Mouse (Mus musculus): Measurements from ENCODE around the gene E130114P18Rik. TPM values are rescaled to one million over a fixed set of nuclear protein-coding genes. Genes with fewer than 3 reads are reported as not detected.

The E130114P18Rik gene
- total and polyA plus RNA-seq, 2 experiments from 2014 or later: 13.5 to 13.7 TPM

- Histone ChIP-seq H3K4me2 (ENCODE audit: low read depth, low read length, poor library complexity, severe bottlenecking) (peak overlapping the region; percentile 39), H3K4me1 (ENCODE audit: insufficient read depth, low read length) (no peaks in the 10 kb centered on the region), H3K27ac (ENCODE audit: low read depth, low read length) (peak overlapping the region; percentile 55; the same call in 1 of the 2 replicates), H3K4me3 (ENCODE audit: low read depth, low read length) (no peak overlapping the region), H3K9ac (replicated peaks; ENCODE audit: low read length, poor library complexity, severe bottlenecking) (0 out of 2 replicates have a peak overlapping the region, but pooled peaks have one; percentile 25), H3K36me3 (ENCODE audit: insufficient read depth, low read length) (no peaks in the 10 kb centered on the region), H3K9me3 (ENCODE audit: low read length) (no peaks in the 10 kb centered on the region), H3K27me3 (ENCODE audit: insufficient read depth, low read length) (no peaks in the 10 kb centered on the region)
- TF ChIP-seq CTCF (IDR thresholded peaks at IDR 0.05): peak; percentile 1; the same call in 1 of the 2 replicates
- ATAC-seq (ENCODE audit: low FRiP score): peak; percentile 77
- WGBS: 44% methylated on average over 15 of the region's 15 CpGs
- DNase-seq (ENCODE audit: low spot score): peak; percentile 86
Measured at GRCm38 (mm10) chr4:97618668-97619373, 159.1 kb downstream of the E130114P18Rik start.

GRCm38 (mm10) chr4:97615031-97615430 is 162.8 kb downstream of the E130114P18Rik start:
- 88% methylated on average over 3 of the region's 3 CpGs for WGBS

DNA sequence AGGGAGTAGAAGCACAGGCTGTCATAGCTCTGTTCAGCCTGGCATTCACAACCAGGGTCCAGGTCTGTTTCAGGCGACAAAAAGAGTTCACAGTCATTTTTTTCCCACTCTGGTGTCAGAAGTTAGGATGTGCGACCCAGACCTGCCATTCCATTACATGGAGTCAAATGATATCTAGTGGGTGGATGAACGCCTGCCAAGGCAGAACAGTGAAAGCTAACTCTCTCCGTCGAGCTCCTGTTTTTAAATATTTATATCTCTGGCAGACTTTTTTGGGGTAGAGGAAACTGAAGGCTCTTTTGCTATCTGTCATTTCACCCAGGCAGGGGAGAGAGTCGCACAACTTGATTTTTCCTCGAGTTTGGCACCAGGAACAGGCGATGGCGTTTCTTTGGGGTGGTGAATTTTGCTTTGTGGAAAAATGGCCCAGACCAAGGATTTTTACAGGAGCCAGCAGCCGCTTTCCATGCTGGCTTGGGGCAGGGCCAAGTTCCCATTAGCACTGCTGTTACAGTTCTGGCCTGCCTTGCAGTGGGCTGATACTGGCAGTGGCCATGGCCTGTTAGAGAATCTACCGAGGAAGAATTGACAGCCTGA is 166.5 kb downstream of the E130114P18Rik start:
- 65% methylated on average over 11 of the region's 11 CpGs for WGBS
- H3K36me3 ChIP-seq (ENCODE audit: insufficient read depth, low read length): no peaks in the 10 kb centered on the region
- no peaks in the 10 kb centered on the region for H3K9me3 ChIP-seq (ENCODE audit: low read length)
- H3K4me2 ChIP-seq (ENCODE audit: low read depth, low read length, poor library complexity, severe bottlenecking): no peak overlapping the region
- no peak for ATAC-seq (ENCODE audit: low FRiP score)
- no peak overlapping the region for H3K4me3 ChIP-seq (ENCODE audit: low read depth, low read length)
- no peak for TF ChIP-seq CTCF (IDR thresholded peaks at IDR 0.05)
- H3K27ac ChIP-seq (ENCODE audit: low read depth, low read length): peak overlapping the region; percentile 2
- no peaks in the 10 kb centered on the region for H3K27me3 ChIP-seq (ENCODE audit: insufficient read depth, low read length)
- peak; percentile 86 for DNase-seq (ENCODE audit: low spot score)
- 0 out of 2 replicates have a peak, but pooled peaks cover 7% of the 10 kb centered on the region for H3K4me1 ChIP-seq (ENCODE audit: insufficient read depth, low read length)
- H3K9ac ChIP-seq (replicated peaks; ENCODE audit: low read length, poor library complexity, severe bottlenecking): no peak overlapping the region

More at GRCm38 (mm10) chr4:97615031-97615430, 162.8 kb downstream of the E130114P18Rik start:
- Histone ChIP-seq H3K4me1 (ENCODE audit: insufficient read depth, low read length) (0 out of 2 replicates have a peak, but pooled peaks cover 4% of the 10 kb centered on the region), H3K9ac (replicated peaks; ENCODE audit: low read length, poor library complexity, severe bottlenecking) (no peak overlapping the region), H3K4me2 (ENCODE audit: low read depth, low read length, poor library complexity, severe bottlenecking) (no peak overlapping the region), H3K27me3 (ENCODE audit: insufficient read depth, low read length) (no peaks in the 10 kb centered on the region), H3K27ac (ENCODE audit: low read depth, low read length) (no peak overlapping the region), H3K36me3 (ENCODE audit: insufficient read depth, low read length) (no peaks in the 10 kb centered on the region), H3K9me3 (ENCODE audit: low read length) (no peaks in the 10 kb centered on the region), H3K4me3 (ENCODE audit: low read depth, low read length) (no peak overlapping the region)
- no peak for DNase-seq (ENCODE audit: low spot score)
- TF ChIP-seq CTCF (IDR thresholded peaks at IDR 0.05): no peak
- ATAC-seq (ENCODE audit: low FRiP score): no peak

GRCm38 (mm10) chr4:97609831-97610727 is 167.8 kb downstream of the E130114P18Rik start:
- Histone ChIP-seq H3K9ac (replicated peaks; ENCODE audit: low read length, poor library complexity, severe bottlenecking) (no peak overlapping the region), H3K27me3 (ENCODE audit: insufficient read depth, low read length) (no peaks in the 10 kb centered on the region), H3K4me1 (ENCODE audit: insufficient read depth, low read length) (0 out of 2 replicates have a peak, but pooled peaks cover 7% of the 10 kb centered on the region), H3K27ac (ENCODE audit: low read depth, low read length) (peak overlapping the region; percentile 2; the same call in 1 of the 2 replicates), H3K4me3 (ENCODE audit: low read depth, low read length) (no peak overlapping the region), H3K36me3 (ENCODE audit: insufficient read depth, low read length) (no peaks in the 10 kb centered on the region), H3K9me3 (ENCODE audit: low read length) (no peaks in the 10 kb centered on the region), H3K4me2 (ENCODE audit: low read depth, low read length, poor library complexity, severe bottlenecking) (no peak overlapping the region)
- ATAC-seq (ENCODE audit: low FRiP score): no peak
- DNase-seq (ENCODE audit: low spot score): peak; percentile 74
- TF ChIP-seq CTCF (IDR thresholded peaks at IDR 0.05): no peak
- 23% methylated on average over 10 of the region's 10 CpGs for WGBS

DNA sequence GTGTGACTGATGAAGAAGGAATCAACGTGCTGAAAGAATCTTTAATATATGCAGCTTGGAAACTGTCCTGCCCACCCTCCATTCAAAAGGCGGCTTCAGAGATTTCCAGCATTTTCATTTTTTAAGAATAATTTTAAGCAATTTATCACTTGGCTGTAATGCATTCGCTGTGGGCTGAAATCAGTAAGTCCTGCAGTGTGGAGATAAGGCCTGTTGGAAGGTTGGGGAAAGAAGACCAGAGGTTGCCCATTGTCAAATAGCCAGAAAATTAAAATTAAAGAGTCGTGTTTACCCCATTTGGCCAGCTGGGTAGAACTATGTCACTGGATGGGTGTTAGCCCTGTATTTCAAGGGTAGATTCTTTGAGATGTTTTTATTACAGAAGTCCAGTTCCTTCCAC is 168.5 kb downstream of the E130114P18Rik start:
- H3K9ac ChIP-seq (replicated peaks; ENCODE audit: low read length, poor library complexity, severe bottlenecking): no peak overlapping the region
- no peak for TF ChIP-seq CTCF (IDR thresholded peaks at IDR 0.05)
- no peak overlapping the region for H3K4me3 ChIP-seq (ENCODE audit: low read depth, low read length)
- H3K9me3 ChIP-seq (ENCODE audit: low read length): no peaks in the 10 kb centered on the region
- no peaks in the 10 kb centered on the region for H3K27me3 ChIP-seq (ENCODE audit: insufficient read depth, low read length)
- ATAC-seq (ENCODE audit: low FRiP score) (no peak), DNase-seq (ENCODE audit: low spot score) (no peak)
- H3K4me1 ChIP-seq (ENCODE audit: insufficient read depth, low read length): 0 out of 2 replicates have a peak, but pooled peaks cover 7% of the 10 kb centered on the region
- no peak overlapping the region for H3K4me2 ChIP-seq (ENCODE audit: low read depth, low read length, poor library complexity, severe bottlenecking)
- no peak overlapping the region for H3K27ac ChIP-seq (ENCODE audit: low read depth, low read length)
- WGBS: 55% methylated on average over 4 of the region's 4 CpGs
- no peaks in the 10 kb centered on the region for H3K36me3 ChIP-seq (ENCODE audit: insufficient read depth, low read length)
